Mouse (Mus musculus) liver, embryonic 12.5 days (tissue): ENCODE data around the gene Mypop. TPM values are rescaled to one million over a fixed set of nuclear protein-coding genes. Genes with fewer than 3 reads are reported as not detected.

Source experiments
- ATAC-seq: fragments of 200-750 bp; cut with Nextera tagmentation; 2 replicates; pipeline ENCODE4 v1.8.0; 2017; ENCODE audit warnings: moderate number of reproducible peaks, mild to moderate bottlenecking, moderate library complexity
- H3K27ac ChIP-seq: fragments of 300-500 bp; sonication (generic); 2 replicates; pipeline ENCODE4 v1.5.1; 2016; ENCODE audit warnings: mild to moderate bottlenecking
- H3K27me3 ChIP-seq: fragments of 300-500 bp; sonication (generic); replicated peaks from 2 replicates; pipeline ENCODE4 v1.6.1; 2016; ENCODE audit warnings: mild to moderate bottlenecking, moderate library complexity
- H3K36me3 ChIP-seq: fragments of 300-500 bp; sonication (generic); 2 replicates; pipeline ENCODE4 v1.6.1; 2016; ENCODE audit warnings: mild to moderate bottlenecking, moderate library complexity
- H3K4me1 ChIP-seq: fragments of 300-500 bp; sonication (generic); 2 replicates; pipeline ENCODE4 v1.6.1; 2016
- H3K4me2 ChIP-seq: fragments of 300-500 bp; sonication (generic); 2 replicates; pipeline ENCODE4 v1.6.1; 2016; ENCODE audit warnings: mild to moderate bottlenecking, moderate library complexity
- H3K4me3 ChIP-seq: fragments of 300-500 bp; sonication (generic); 2 replicates; pipeline ENCODE4 v1.5.1; 2016; ENCODE audit warnings: mild to moderate bottlenecking, moderate library complexity
- H3K9ac ChIP-seq: fragments of 300-500 bp; sonication (generic); 2 replicates; pipeline ENCODE4 v1.6.1; 2016; ENCODE audit warnings: mild to moderate bottlenecking, moderate library complexity
- H3K9me3 ChIP-seq: fragments of 300-500 bp; sonication (generic); replicated peaks from 2 replicates; pipeline ENCODE4 v1.6.1; 2016; ENCODE audit warnings: mild to moderate bottlenecking, moderate library complexity
- WGBS: fragments of 180-500 bp; shearing (Covaris S2); methylation state at CpG from one replicate; pipeline ENCODE4 v1.1.7; 2016; ENCODE audit not compliant: insufficient replicate concordance; 5-methylcytosine and 5-hydroxymethylcytosine counted together
- polyA plus RNA-seq: library from polyadenylated mRNA; unstranded; fragments of >200 nt; fragmentation: Nextera tagmentation; extraction: Ambion mirVana; gene quantifications from 2 replicates; pipeline ENCODE4 v1.2.1, GENCODE M21; 2016

Gene Mypop
- 1.3 and 1.7 TPM in 2 replicates for polyA plus RNA-seq

GRCm38 (mm10) chr7:18990601-18991295 lies at the start of gene Mypop:
Mypop (plus strand) TSS chr7:18991245.
- Histone ChIP-seq H3K36me3 (no peaks in the 10 kb centered on the region; the same call in 1 of the 2 replicates), H3K4me3 (peak within 1 kb of the TSS; percentile 52), H3K27me3 (peaks cover 76% of the 10 kb centered on the region), H3K9me3 (no peaks in the 10 kb centered on the region), H3K9ac (peak within 1 kb of the TSS; percentile 28; the same call in 1 of the 2 replicates), H3K27ac (no peak within 1 kb of the TSS), H3K4me1 (peaks cover 23% of the 10 kb centered on the region), H3K4me2 (peak within 1 kb of the TSS; percentile 78)
- ATAC-seq, result peak; percentile 89
- under 1% methylated on average over 37 of the region's 37 CpGs for WGBS

- H3K9me3 ChIP-seq, result no peaks in the 10 kb centered on the region
- no peaks in the 10 kb centered on the region for H3K36me3 ChIP-seq
- H3K4me2 ChIP-seq, result no peak overlapping the region
- no peak for ATAC-seq
- peaks cover 14% of the 10 kb centered on the region for H3K27me3 ChIP-seq
- H3K9ac ChIP-seq, result no peak overlapping the region
- no peak overlapping the region for H3K27ac ChIP-seq
- no peaks in the 10 kb centered on the region for H3K4me1 ChIP-seq
- H3K4me3 ChIP-seq, result no peak overlapping the region
- WGBS, result 28% methylated on average over 1 of the region's 1 CpGs
Measured at GRCm38 (mm10) chr7:18942376-18942775, 48.7 kb upstream of the Mypop start.

- Histone ChIP-seq H3K4me1 (no peaks in the 10 kb centered on the region), H3K27ac (no peak overlapping the region), H3K36me3 (no peaks in the 10 kb centered on the region), H3K27me3 (peaks cover 14% of the 10 kb centered on the region), H3K4me2 (no peak overlapping the region), H3K4me3 (no peak overlapping the region), H3K9ac (no peak overlapping the region), H3K9me3 (no peaks in the 10 kb centered on the region)
- 50% methylated on average over 9 of the region's 9 CpGs for WGBS
- no peak for ATAC-seq
Measured at GRCm38 (mm10) chr7:18942815-18943214, 48.2 kb upstream of the Mypop start.

GRCm38 (mm10) chr7:18948151-18948550 lies 42.9 kb upstream of the Mypop start:
- Histone ChIP-seq H3K27me3 (peaks cover 17% of the 10 kb centered on the region), H3K27ac (no peak overlapping the region), H3K9ac (no peak overlapping the region), H3K36me3 (no peaks in the 10 kb centered on the region), H3K4me3 (no peak overlapping the region), H3K4me2 (no peak overlapping the region), H3K9me3 (no peaks in the 10 kb centered on the region), H3K4me1 (0 out of 2 replicates have a peak, but pooled peaks cover 7% of the 10 kb centered on the region)
- 40% methylated on average over 6 of the region's 6 CpGs for WGBS
- ATAC-seq, result no peak

- no peaks in the 10 kb centered on the region for H3K36me3 ChIP-seq
- peaks cover 24% of the 10 kb centered on the region for H3K27me3 ChIP-seq
- H3K4me3 ChIP-seq, result no peak overlapping the region
- H3K4me2 ChIP-seq, result no peak overlapping the region
- H3K9me3 ChIP-seq, result no peaks in the 10 kb centered on the region
- no peak overlapping the region for H3K9ac ChIP-seq
- ATAC-seq, result no peak
- WGBS, result 26% methylated on average over 12 of the region's 12 CpGs
- H3K27ac ChIP-seq, result no peak overlapping the region
- H3K4me1 ChIP-seq, result 0 out of 2 replicates have a peak, but pooled peaks cover 7% of the 10 kb centered on the region
Measured at GRCm38 (mm10) chr7:18949781-18950522, 41.1 kb upstream of the Mypop start.

- Histone ChIP-seq H3K4me2 (0 out of 2 replicates have a peak overlapping the region, but pooled peaks have one; percentile 3), H3K9ac (no peak overlapping the region), H3K4me1 (0 out of 2 replicates have a peak, but pooled peaks cover 7% of the 10 kb centered on the region), H3K4me3 (no peak overlapping the region), H3K27me3 (peaks cover 29% of the 10 kb centered on the region), H3K27ac (no peak overlapping the region), H3K9me3 (no peaks in the 10 kb centered on the region), H3K36me3 (no peaks in the 10 kb centered on the region)
- ATAC-seq, result no peak
- 12% methylated on average over 18 of the region's 18 CpGs for WGBS
Measured at GRCm38 (mm10) chr7:18950523-18951315, 40.3 kb upstream of the Mypop start.

- WGBS, result 13% methylated on average over 15 of the region's 15 CpGs
- H3K9me3 ChIP-seq, result no peaks in the 10 kb centered on the region
- no peak for ATAC-seq
- 0 out of 2 replicates have a peak, but pooled peaks cover 7% of the 10 kb centered on the region for H3K4me1 ChIP-seq
- H3K9ac ChIP-seq, result no peak overlapping the region
- H3K27ac ChIP-seq, result no peak overlapping the region
- peaks cover 35% of the 10 kb centered on the region for H3K27me3 ChIP-seq
- H3K4me2 ChIP-seq, result 0 out of 2 replicates have a peak overlapping the region, but pooled peaks have one; percentile 3
- no peaks in the 10 kb centered on the region for H3K36me3 ChIP-seq
- H3K4me3 ChIP-seq, result no peak overlapping the region
Measured at GRCm38 (mm10) chr7:18951397-18951796, 39.6 kb upstream of the Mypop start.

GRCm38 (mm10) chr7:18957569-18958383 lies 33.3 kb upstream of the Mypop start:
- 2% methylated on average over 101 of the region's 107 CpGs for WGBS
- peak overlapping the region; percentile 58 for H3K4me3 ChIP-seq
- peaks cover 90% of the 10 kb centered on the region for H3K27me3 ChIP-seq
- peak; percentile 52 for ATAC-seq
- H3K36me3 ChIP-seq, result no peaks in the 10 kb centered on the region
- no peaks in the 10 kb centered on the region for H3K9me3 ChIP-seq
- peaks cover 17% of the 10 kb centered on the region for H3K4me1 ChIP-seq
- H3K4me2 ChIP-seq, result peak overlapping the region; percentile 75
- H3K27ac ChIP-seq, result no peak overlapping the region
- peak overlapping the region; percentile 45 for H3K9ac ChIP-seq

- WGBS, result under 1% methylated on average over 21 of the region's 21 CpGs
- Histone ChIP-seq H3K36me3 (no peaks in the 10 kb centered on the region), H3K4me1 (peaks cover 23% of the 10 kb centered on the region), H3K4me3 (peak overlapping the region; percentile 58), H3K9ac (no peak overlapping the region), H3K9me3 (no peaks in the 10 kb centered on the region), H3K27ac (no peak overlapping the region), H3K27me3 (peaks cover 93% of the 10 kb centered on the region), H3K4me2 (peak overlapping the region; percentile 75)
- peak; percentile 19; the same call in 1 of the 2 replicates for ATAC-seq
Measured at GRCm38 (mm10) chr7:18958384-18958766, 32.7 kb upstream of the Mypop start.

GRCm38 (mm10) chr7:18959446-18959845 lies 31.6 kb upstream of the Mypop start:
- no peaks in the 10 kb centered on the region for H3K36me3 ChIP-seq
- no peak overlapping the region for H3K4me3 ChIP-seq
- WGBS, result 17% methylated on average over 8 of the region's 8 CpGs
- H3K27me3 ChIP-seq, result peaks cover 97% of the 10 kb centered on the region
- no peak overlapping the region for H3K27ac ChIP-seq
- no peaks in the 10 kb centered on the region for H3K9me3 ChIP-seq
- no peak overlapping the region for H3K9ac ChIP-seq
- no peak overlapping the region for H3K4me2 ChIP-seq
- H3K4me1 ChIP-seq, result peaks cover 28% of the 10 kb centered on the region
- ATAC-seq, result 0 out of 2 replicates have a peak, but pooled peaks have one; percentile 10
